Mouse (Mus musculus): ENCODE results near the gene Tbca. TPM values are rescaled to one million over a fixed set of nuclear protein-coding genes. Genes with fewer than 3 reads are reported as not detected.

Gene Tbca
- total RNA-seq, 4 experiments from 2014 or later: 179 to 222 (median 189) TPM

DNA sequence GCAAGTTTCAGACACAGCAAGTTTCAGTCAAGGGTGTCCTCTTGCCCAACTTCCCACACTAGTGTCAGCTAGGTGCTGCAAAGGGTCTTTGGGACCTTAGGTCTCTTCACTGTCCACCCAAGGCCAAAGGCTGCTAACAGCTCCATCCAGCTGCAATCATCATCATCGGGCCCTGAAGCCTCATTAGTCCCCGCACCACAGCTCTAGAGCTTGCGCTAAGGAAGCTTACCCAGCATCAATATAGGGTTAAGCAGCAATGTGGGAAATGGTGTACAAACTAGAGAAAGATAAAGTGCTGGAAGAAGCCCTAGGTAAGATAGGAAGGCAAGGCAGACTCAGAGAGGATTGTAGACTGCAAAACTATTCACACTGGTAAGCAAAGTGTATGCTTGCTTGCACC, 92.5 kb downstream of the Tbca start:
- DNase-seq: no peak

DNA sequence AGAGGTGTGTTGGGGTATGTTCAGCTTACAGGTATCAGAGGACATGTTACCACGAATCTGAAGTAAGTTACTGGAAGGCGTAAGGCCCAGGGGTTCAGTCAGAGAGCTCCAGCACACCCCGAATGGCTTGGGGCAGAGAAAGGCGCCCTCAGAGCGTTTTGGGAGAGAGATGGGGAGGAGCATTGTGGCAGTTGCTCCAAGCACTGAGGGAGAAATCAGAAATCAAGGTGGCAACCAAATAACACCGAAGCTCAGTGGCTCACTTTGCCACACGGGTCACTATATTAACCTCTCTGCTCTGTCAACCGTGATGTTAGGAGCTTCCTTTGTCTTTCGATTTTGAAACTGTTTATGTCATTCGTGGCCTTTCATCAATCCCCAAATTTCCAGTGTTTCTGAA, 93.5 kb downstream of the Tbca start:
- DNase-seq: no peak

DNA sequence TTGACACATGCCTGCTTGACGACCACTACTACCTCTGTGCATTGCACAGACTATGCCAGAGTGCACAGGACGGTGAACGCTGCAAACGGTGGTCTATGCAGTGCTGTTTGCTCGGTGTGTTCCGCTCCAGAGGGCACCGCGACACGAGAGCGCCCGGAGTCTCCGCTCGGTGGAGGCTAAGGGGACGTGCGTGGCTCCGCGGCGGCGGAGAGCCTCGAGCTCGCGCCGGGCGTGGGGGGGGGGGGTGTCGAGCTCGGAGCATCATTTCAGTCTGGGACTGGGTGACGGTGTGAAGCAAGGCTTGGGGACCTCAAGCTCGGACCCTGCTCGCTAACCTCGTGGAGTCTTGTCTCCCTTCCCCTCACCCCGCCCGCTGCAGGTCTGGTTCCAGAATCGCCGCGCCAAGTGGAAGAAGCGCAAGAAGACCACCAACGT, 94.0 kb downstream of the Tbca start:
- no peak for DNase-seq

DNA sequence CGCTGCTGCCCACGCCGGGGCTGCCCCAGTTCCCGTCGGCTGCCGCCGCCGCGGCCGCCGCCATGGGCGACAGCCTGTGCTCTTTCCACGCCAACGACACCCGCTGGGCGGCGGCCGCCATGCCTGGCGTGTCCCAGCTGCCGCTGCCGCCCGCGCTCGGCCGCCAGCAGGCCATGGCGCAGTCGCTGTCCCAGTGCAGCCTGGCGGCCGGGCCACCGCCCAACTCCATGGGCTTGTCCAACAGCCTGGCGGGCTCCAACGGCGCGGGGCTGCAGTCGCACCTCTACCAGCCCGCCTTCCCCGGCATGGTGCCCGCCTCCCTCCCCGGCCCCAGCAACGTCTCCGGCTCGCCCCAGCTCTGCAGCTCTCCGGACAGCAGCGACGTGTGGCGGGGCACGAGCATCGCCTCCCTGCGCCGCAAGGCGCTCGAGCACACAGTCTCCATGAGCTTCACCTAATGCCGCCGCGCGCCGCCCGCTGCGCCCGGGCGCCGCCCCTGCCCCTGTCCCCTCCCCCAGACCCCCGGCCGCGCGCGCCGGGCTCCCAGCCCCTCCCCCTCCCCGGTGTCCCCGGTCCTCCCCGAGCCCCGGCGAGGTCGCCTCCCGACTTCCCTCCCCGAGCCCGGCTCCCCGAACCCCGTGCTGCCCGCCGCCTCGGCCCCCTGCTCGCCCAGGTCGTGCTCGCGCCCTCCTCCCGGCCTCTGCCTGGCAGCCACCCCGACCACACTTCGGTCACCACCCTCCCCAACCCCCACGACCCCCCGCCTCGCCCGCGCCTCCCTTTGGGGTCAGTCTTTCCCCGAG, 94.7 kb downstream of the Tbca start:
- no peak for DNase-seq

DNA sequence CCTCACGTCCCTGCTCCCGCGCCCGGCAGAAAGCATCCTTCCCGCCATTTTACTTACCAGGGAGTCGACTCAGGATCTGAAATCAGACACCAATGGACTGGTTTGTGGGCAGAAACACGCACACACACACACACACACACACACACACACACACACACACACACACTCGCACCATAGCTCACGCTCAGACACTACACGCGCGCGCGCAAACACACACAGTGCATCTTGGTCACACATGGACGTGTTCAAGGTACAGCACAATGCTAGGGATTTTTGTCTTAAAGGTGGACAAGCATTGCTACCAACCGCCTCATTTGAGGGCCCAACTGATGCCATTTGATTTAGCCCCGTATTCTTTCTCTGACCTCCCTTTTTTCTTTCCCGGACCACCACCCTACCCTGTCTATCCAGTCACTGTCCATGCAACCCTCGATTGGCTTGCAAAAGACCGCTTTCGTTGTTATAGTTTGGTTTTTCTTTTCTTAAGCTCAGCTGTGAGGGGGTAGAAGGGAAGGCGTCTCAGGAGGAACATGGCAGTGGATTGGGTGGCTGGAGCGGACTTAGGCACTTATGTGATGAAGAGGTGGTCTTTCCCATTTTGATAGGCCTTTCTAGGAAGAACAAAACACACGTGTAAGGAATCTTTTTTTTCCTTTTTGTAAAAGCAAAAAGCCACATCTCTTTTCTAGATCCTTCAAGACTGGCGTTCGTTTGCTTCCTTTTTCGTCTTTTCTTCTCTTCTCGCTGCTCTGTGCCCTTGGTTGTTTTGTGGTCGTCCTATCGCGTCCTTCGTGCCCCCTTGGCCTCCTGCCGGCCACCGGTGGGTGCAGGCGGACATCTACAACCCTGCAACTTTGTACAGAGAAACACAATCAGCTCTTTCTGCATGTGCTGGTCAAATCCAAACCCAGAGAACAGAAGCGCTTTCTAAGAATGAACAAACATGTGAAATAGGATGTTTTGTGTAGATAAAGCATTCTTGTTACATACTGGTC, 95.6 kb downstream of the Tbca start:
- no peak for DNase-seq

DNA sequence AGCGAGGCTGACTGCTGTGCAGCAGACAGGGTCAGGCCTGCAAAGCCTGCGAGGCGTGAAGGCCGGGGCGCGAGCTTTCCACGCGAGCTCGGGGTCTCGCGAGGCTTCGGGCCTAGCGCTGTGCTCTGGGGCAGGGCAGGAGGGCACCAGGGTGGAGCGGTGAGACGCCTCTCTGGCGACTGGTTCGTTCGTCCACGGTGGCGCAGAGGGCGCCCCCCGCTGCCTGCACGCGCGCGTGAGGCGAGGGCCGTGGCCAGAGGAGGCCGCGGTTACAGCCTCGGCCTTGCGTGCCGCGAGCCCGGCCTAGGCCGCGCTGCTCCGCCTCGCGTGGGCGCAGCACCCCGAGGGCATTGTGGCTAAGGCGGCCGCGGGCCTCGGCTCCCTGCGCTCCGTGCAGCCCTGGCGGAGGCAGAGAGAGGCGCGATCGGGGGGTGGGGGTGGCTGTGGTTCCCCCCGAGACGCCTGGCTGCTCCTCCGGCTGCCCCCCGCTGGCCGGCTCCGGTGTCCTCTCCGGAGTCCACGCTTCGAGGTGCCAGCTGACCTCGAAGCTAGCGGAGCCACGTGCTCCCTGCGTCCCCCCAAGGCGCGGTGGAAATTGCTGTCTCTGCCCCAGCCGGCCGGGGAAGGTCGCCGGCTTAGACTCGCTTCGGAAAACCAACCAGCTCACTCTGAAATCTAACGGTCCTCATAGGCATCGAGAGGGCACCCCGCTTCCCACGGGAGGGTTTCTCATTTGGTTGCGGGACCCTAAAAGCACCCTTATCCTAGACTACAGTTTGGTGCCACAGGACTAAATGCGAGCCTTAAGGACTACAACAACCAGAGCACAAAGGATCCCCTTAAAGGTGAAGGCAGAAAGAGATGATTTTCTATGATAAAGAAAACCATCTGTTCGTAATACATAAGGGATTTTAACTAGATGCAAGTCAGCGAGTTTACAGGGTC, 96.9 kb downstream of the Tbca start:
- no peak for DNase-seq

Other genes with a start within 250 kb of the Tbca start
- not detected for gene Otp, start 86.7 kb downstream of the Tbca start, total RNA-seq (2022)
- 10 to 100 TPM; 21.7 to 26.7 (median 24.0) TPM for gene Wdr41, start 187.4 kb downstream of the Tbca start, total RNA-seq (2022)

Measured in adrenal gland, adult 8-10 months (tissue).